Mouse (Mus musculus) forebrain, embryonic 11.5 days (tissue): ENCODE data around the gene Mtfr2. TPM values are rescaled to one million over a fixed set of nuclear protein-coding genes. Genes with fewer than 3 reads are reported as not detected.

Experiments used
- ATAC-seq: fragments of 200-750 bp; cut with Nextera tagmentation; replicated peaks from 2 replicates; pipeline ENCODE4 v1.8.0; 2017; ENCODE audit warnings: moderate TSS enrichment; ENCODE audit not compliant: low FRiP score
- DNase-seq: peaks from one replicate; pipeline ENCODE4 v3.0.0-alpha.2; 2017; ENCODE audit warnings: low spot score
- H3K27ac ChIP-seq: fragments of 300-500 bp; sonication (generic); 2 replicates; pipeline ENCODE4 v1.5.1; 2014; ENCODE audit warnings: low read depth, low read length
- H3K27me3 ChIP-seq: fragments of 300-500 bp; sonication (generic); 2 replicates; pipeline ENCODE4 v1.6.1; 2014; ENCODE audit warnings: mild to moderate bottlenecking, low read length, mixed read lengths; ENCODE audit not compliant: control insufficient read depth, insufficient read depth
- H3K36me3 ChIP-seq: fragments of 300-500 bp; sonication (generic); 2 replicates; pipeline ENCODE4 v1.6.1; 2014; ENCODE audit warnings: mild to moderate bottlenecking, low read length, moderate library complexity, mixed read lengths; ENCODE audit not compliant: control insufficient read depth, insufficient read depth
- H3K4me1 ChIP-seq: fragments of 300-500 bp; sonication (generic); replicated peaks from 2 replicates; pipeline ENCODE4 v1.6.1; 2014; ENCODE audit warnings: low read length, mixed read lengths; ENCODE audit not compliant: control insufficient read depth, insufficient read depth
- H3K4me2 ChIP-seq: fragments of 300-500 bp; sonication (generic); 2 replicates; pipeline ENCODE4 v1.6.1; 2014; ENCODE audit warnings: low read depth, mild to moderate bottlenecking, low read length, moderate library complexity, mixed read lengths; ENCODE audit not compliant: severe bottlenecking
- H3K4me3 ChIP-seq: fragments of 300-500 bp; sonication (generic); 2 replicates; pipeline ENCODE4 v1.5.1; 2014; ENCODE audit warnings: low read depth, low read length
- H3K9ac ChIP-seq: fragments of 300-500 bp; sonication (generic); 2 replicates; pipeline ENCODE4 v1.6.1; 2014; ENCODE audit warnings: low read length
- H3K9me3 ChIP-seq: fragments of 300-500 bp; sonication (generic); 2 replicates; pipeline ENCODE4 v1.6.1; 2016; ENCODE audit warnings: low read length, mixed read lengths; ENCODE audit not compliant: control insufficient read depth
- WGBS: fragments of 180-500 bp; shearing (Covaris S2); extraction: QIAGEN DNeasy Blood & Tissue Kit; methylation state at CpG from one replicate; pipeline ENCODE4 v1.1.7; 2014; 5-methylcytosine and 5-hydroxymethylcytosine counted together
- polyA plus RNA-seq: library from polyadenylated mRNA; unstranded; fragments of >200 nt; fragmentation: Nextera tagmentation; extraction: Ambion mirVana; gene quantifications from 2 replicates; pipeline ENCODE4 v1.2.1, GENCODE M21; 2014

Gene Mtfr2
- 2.6 and 3.0 TPM in 2 replicates for polyA plus RNA-seq

- Histone ChIP-seq H3K27ac (peak within 1 kb of the TSS; percentile 46; the same call in 1 of the 2 replicates), H3K27me3 (no peaks in the 10 kb centered on the region)
These were observed at the start of gene Mtfr2 for GRCm38 (mm10) chr10:20347285-20348214. Gene Mtfr2, plus strand, starts transcription at chr10:20347770.

GRCm38 (mm10) chr10:20298152-20298920, 49.2 kb upstream of the Mtfr2 start:
- Histone ChIP-seq H3K4me2 (no peak overlapping the region), H3K36me3 (no peaks in the 10 kb centered on the region), H3K9me3 (no peaks in the 10 kb centered on the region), H3K4me1 (no peaks in the 10 kb centered on the region), H3K27me3 (no peaks in the 10 kb centered on the region), H3K27ac (no peak overlapping the region), H3K9ac (no peak overlapping the region), H3K4me3 (no peak overlapping the region)
- DNase-seq (no peak), ATAC-seq (no peak)
- 30% methylated on average over 3 of the region's 3 CpGs for WGBS

More at GRCm38 (mm10) chr10:20347285-20348214, at the start of gene Mtfr2:
- DNase-seq (peak; percentile 97), ATAC-seq (peak; percentile 97)
- peak within 1 kb of the TSS; percentile 75 for H3K9ac ChIP-seq
- no peaks in the 10 kb centered on the region; the same call in 1 of the 2 replicates for H3K36me3 ChIP-seq
- H3K4me3 ChIP-seq: peak within 1 kb of the TSS; percentile 65
- peak within 1 kb of the TSS; percentile 61 for H3K4me2 ChIP-seq
- no peaks in the 10 kb centered on the region for H3K9me3 ChIP-seq
- no peaks in the 10 kb centered on the region for H3K4me1 ChIP-seq
- WGBS: 1% methylated on average over 58 of the region's 58 CpGs

DNA sequence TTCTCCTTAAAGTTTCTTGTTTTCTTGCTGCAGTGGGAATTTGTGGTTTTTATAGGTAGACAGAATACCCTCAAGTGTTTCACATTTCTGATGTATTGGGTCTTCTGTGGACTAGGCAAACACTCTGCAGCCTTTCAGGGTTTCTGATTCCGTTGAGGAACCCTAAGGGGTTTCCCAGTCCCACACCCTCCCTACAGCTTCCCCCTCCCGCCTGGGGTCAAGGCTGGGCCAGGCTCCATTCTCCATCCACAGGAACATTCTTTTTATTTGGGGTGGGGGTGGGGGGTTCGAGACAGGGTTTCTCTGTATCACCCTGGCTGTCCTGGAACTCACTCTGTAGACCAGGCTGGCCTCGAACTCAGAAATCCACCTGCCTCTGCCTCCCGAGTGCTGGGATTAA, 48.5 kb upstream of the Mtfr2 start:
- H3K36me3 ChIP-seq: no peaks in the 10 kb centered on the region
- no peak overlapping the region for H3K27ac ChIP-seq
- WGBS: 79% methylated on average over 5 of the region's 5 CpGs
- DNase-seq (no peak), ATAC-seq (no peak)
- no peaks in the 10 kb centered on the region for H3K4me1 ChIP-seq
- no peak overlapping the region for H3K4me3 ChIP-seq
- no peak overlapping the region for H3K9ac ChIP-seq
- H3K9me3 ChIP-seq: no peaks in the 10 kb centered on the region
- H3K4me2 ChIP-seq: no peak overlapping the region
- H3K27me3 ChIP-seq: no peaks in the 10 kb centered on the region

DNA sequence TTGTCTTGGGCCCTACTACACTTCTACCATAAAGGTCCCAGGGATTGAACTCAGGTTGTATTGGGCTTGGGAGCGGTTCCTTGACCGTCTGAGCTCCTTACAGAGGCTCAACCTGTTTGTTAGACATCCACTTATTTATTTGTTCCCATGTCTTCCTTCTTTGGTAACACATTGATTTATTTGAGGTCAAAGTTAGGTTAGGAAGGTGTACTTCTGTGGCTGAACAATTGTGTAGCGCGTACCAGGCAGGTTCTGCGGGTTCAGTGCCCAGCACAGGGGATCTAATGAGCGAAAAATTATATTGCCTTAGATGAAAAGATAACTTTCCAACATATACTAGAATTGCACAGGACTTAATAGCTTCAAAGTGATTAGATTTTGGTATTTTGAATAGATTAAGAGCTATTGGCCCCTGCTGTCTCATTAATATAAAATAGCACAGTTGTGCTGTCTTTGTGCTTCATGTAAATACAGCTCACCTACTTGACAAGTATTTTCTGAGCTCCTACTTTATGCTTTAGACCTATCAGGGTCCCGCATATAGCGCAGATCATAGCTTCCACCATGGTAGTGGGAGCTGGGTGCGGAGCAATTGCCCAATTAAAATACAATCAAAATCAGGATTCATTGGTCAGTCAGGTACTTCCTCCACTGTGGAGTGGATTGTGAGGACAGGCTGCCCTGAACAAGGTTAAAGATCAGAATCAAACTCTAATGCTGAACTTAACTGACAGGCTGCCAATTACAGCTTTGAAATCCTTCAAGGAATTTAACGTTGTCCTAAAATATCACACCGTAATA, 36.4 kb upstream of the Mtfr2 start:
- DNase-seq (no peak), ATAC-seq (no peak)
- WGBS: 51% methylated on average over 11 of the region's 11 CpGs
- H3K9me3 ChIP-seq: no peaks in the 10 kb centered on the region
- H3K4me3 ChIP-seq: peak overlapping the region; percentile 94
- no peaks in the 10 kb centered on the region for H3K27me3 ChIP-seq
- H3K4me2 ChIP-seq: peak overlapping the region; percentile 54
- peak overlapping the region; percentile 99 for H3K27ac ChIP-seq
- H3K4me1 ChIP-seq: peaks cover 4% of the 10 kb centered on the region
- H3K36me3 ChIP-seq: no peaks in the 10 kb centered on the region
- peak overlapping the region; percentile 92 for H3K9ac ChIP-seq

DNA sequence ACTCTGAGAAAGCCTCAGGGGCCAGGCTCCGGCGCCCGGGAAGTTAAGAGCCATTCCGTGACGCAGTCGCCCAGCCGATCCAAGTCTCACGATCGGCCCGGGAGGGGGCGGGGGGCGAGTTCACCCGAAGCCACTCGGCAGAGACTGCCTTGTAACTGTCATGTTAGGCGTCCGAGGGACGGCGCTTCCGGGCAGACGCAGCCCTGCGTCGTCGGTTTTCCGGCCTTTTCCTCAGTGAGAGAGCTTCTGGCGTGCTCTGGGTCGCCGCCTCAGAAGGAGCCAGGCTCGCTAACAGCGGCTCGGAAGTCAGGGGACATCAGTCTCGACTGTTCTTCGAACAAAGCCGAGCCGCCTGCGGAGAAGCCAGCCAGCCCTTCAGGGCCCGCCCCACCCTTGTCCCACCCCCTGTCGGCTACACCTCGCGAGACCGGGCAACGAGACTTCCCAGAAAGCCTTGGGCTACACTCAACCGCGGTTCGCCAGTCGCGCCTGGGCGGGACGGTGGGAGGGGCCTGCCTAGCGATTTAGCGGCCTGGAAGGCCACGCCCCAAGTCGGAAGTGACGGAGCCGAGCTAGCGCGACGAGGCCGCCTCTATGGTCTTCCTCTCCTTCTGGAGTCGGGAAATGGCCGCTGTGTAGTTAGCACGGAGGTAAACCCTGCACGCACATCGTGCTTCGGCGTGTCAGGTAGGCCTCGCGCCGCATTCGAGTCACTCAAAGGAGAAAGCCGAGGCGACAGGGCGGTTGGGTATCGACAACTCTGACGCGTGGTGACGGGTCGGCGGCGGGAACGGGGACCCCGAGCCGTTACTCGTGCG, 35.4 kb upstream of the Mtfr2 start, which contains the start of gene Bclaf1:
Bclaf1 (plus strand) TSS at position 552 of the 818 bp plus-strand sequence.
- Histone ChIP-seq H3K4me2 (peak within 1 kb of the TSS; percentile 56), H3K36me3 (no peaks in the 10 kb centered on the region), H3K27ac (peak within 1 kb of the TSS; percentile 99), H3K9me3 (no peaks in the 10 kb centered on the region), H3K4me3 (peak within 1 kb of the TSS; percentile 94), H3K27me3 (no peaks in the 10 kb centered on the region), H3K4me1 (peaks cover 4% of the 10 kb centered on the region), H3K9ac (peak within 1 kb of the TSS; percentile 92)
- DNase-seq (peak; percentile 100), ATAC-seq (peak; percentile 98)
- under 1% methylated on average over 82 of the region's 84 CpGs for WGBS

DNA sequence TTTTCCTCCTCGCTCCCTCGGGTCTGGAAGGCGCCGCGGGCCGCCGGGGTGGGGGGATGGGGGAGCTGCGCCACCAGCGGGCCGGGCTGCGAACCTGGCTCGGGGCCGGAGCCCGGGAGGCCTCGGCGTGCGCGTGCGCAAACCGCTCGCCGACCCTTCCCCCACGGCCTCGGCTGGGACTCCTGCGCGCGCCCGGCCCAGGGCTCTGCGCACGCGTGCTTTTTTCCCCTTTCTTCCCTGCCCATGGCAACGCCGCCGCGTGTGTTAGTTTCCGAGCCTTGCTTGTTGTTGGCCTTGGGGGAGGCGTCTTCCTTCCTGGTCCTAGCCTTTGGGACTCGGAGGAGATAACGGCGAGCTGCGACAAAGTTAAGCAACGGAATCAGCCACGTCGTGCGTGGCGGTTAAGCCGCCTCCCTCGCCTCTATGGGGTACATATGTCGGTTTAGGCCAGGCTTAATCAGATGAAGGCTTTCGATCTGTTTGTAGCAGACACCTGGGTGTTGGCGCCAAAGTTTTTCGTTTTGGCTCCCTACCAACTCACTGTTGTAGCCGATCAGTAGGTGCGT, 34.8 kb upstream of the Mtfr2 start:
- Histone ChIP-seq H3K4me3 (peak overlapping the region; percentile 94), H3K9ac (peak overlapping the region; percentile 92), H3K9me3 (no peaks in the 10 kb centered on the region), H3K36me3 (no peaks in the 10 kb centered on the region), H3K4me2 (peak overlapping the region; percentile 56), H3K4me1 (peaks cover 4% of the 10 kb centered on the region), H3K27ac (peak overlapping the region; percentile 99), H3K27me3 (no peaks in the 10 kb centered on the region)
- WGBS: under 1% methylated on average over 47 of the region's 54 CpGs
- ATAC-seq (peak; percentile 83), DNase-seq (peak; percentile 94)

DNA sequence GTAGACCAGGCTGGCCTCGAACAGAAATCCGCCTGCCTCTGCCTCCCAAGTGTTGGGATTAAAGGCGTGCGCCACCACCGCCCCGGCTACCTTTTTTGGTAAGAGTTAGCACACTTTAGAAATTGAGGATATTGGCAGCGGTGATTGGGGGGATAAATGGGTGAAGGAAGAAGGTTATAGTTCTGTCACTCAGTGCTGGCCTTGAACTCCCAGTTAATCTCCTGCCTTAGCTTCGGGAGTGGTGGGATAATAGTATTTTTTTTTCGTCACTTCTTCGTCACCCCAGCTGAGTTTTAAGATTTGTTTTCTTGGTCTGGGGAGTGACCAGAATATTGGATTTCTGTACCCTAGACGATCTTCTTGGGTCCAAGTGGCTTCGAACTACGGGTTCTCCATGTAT, 34.1 kb upstream of the Mtfr2 start:
- Histone ChIP-seq H3K27ac (no peak overlapping the region), H3K9me3 (no peaks in the 10 kb centered on the region), H3K4me3 (peak overlapping the region; percentile 94), H3K36me3 (no peaks in the 10 kb centered on the region; the same call in 1 of the 2 replicates), H3K27me3 (no peaks in the 10 kb centered on the region), H3K4me2 (peak overlapping the region; percentile 56), H3K4me1 (peaks cover 4% of the 10 kb centered on the region), H3K9ac (peak overlapping the region; percentile 92)
- WGBS: 56% methylated on average over 13 of the region's 13 CpGs
- DNase-seq: no peak
- ATAC-seq: no peak
